Mouse (Mus musculus): ENCODE measurements around the gene Fry. TPM values are rescaled to one million over a fixed set of nuclear protein-coding genes. Genes with fewer than 3 reads are reported as not detected.

Gene Fry
- polyA plus RNA-seq, 1 experiment from 2014 or later, result 32.5 TPM

- Histone ChIP-seq H3K4me2 (peak overlapping the region; percentile 77), H3K27me3 (ENCODE audit: control insufficient read depth, insufficient read depth, low read length) (no peaks in the 10 kb centered on the region), H3K4me3 (ENCODE audit: low read depth, low read length) (peak overlapping the region; percentile 78), H3K27ac (ENCODE audit: low read depth, low read length) (no peak overlapping the region), H3K36me3 (ENCODE audit: control insufficient read depth, insufficient read depth, low read length) (no peaks in the 10 kb centered on the region), H3K9ac (ENCODE audit: low read depth, low read length) (no peak overlapping the region; the same call in 1 of the 2 replicates), H3K4me1 (ENCODE audit: control insufficient read depth, insufficient read depth, low read length) (peaks cover 11% of the 10 kb centered on the region), H3K9me3 (replicated peaks; ENCODE audit: control insufficient read depth, low read length) (peaks cover 3% of the 10 kb centered on the region; the same call in 1 of the 2 replicates)
- WGBS (ENCODE audit: insufficient replicate concordance), result 19% methylated on average over 8 of the region's 8 CpGs
- ATAC-seq (replicated peaks; ENCODE audit: insufficient number of reproducible peaks, low FRiP score, low TSS enrichment), result no peak
Measured at GRCm38 (mm10) chr5:150118124-150118454, 356 bp upstream of the Fry start.

GRCm38 (mm10) chr5:150120676-150121075 lies 2.2 kb downstream of the Fry start:
- peaks cover 5% of the 10 kb centered on the region for H3K4me1 ChIP-seq (ENCODE audit: control insufficient read depth, insufficient read depth, low read length)
- no peak for ATAC-seq (replicated peaks; ENCODE audit: insufficient number of reproducible peaks, low FRiP score, low TSS enrichment)
- H3K27me3 ChIP-seq (ENCODE audit: control insufficient read depth, insufficient read depth, low read length), result no peaks in the 10 kb centered on the region
- H3K4me2 ChIP-seq, result no peak overlapping the region
- no peak overlapping the region for H3K9ac ChIP-seq (ENCODE audit: low read depth, low read length)
- peaks cover 3% of the 10 kb centered on the region; the same call in 1 of the 2 replicates for H3K9me3 ChIP-seq (replicated peaks; ENCODE audit: control insufficient read depth, low read length)
- H3K36me3 ChIP-seq (ENCODE audit: control insufficient read depth, insufficient read depth, low read length), result no peaks in the 10 kb centered on the region
- 78% methylated on average over 8 of the region's 8 CpGs for WGBS (ENCODE audit: insufficient replicate concordance)
- H3K4me3 ChIP-seq (ENCODE audit: low read depth, low read length), result no peak overlapping the region
- no peak overlapping the region for H3K27ac ChIP-seq (ENCODE audit: low read depth, low read length)

GRCm38 (mm10) chr5:150122095-150122494 lies 3.6 kb downstream of the Fry start:
- Histone ChIP-seq H3K4me2 (no peak overlapping the region), H3K9me3 (replicated peaks; ENCODE audit: control insufficient read depth, low read length) (peaks cover under 1% of the 10 kb centered on the region; the same call in 1 of the 2 replicates), H3K9ac (ENCODE audit: low read depth, low read length) (no peak overlapping the region), H3K36me3 (ENCODE audit: control insufficient read depth, insufficient read depth, low read length) (no peaks in the 10 kb centered on the region), H3K4me3 (ENCODE audit: low read depth, low read length) (no peak overlapping the region), H3K27me3 (ENCODE audit: control insufficient read depth, insufficient read depth, low read length) (no peaks in the 10 kb centered on the region), H3K4me1 (ENCODE audit: control insufficient read depth, insufficient read depth, low read length) (no peaks in the 10 kb centered on the region), H3K27ac (ENCODE audit: low read depth, low read length) (no peak overlapping the region)
- no peak for ATAC-seq (replicated peaks; ENCODE audit: insufficient number of reproducible peaks, low FRiP score, low TSS enrichment)
- 81% methylated on average over 4 of the region's 4 CpGs for WGBS (ENCODE audit: insufficient replicate concordance)

- Histone ChIP-seq H3K27me3 (ENCODE audit: control insufficient read depth, insufficient read depth, low read length) (no peaks in the 10 kb centered on the region), H3K36me3 (ENCODE audit: control insufficient read depth, insufficient read depth, low read length) (no peaks in the 10 kb centered on the region), H3K27ac (ENCODE audit: low read depth, low read length) (no peak overlapping the region), H3K9me3 (replicated peaks; ENCODE audit: control insufficient read depth, low read length) (no peaks in the 10 kb centered on the region), H3K4me3 (ENCODE audit: low read depth, low read length) (no peak overlapping the region), H3K9ac (ENCODE audit: low read depth, low read length) (no peak overlapping the region), H3K4me2 (no peak overlapping the region), H3K4me1 (ENCODE audit: control insufficient read depth, insufficient read depth, low read length) (no peaks in the 10 kb centered on the region)
- no peak for ATAC-seq (replicated peaks; ENCODE audit: insufficient number of reproducible peaks, low FRiP score, low TSS enrichment)
- 81% methylated on average over 2 of the region's 2 CpGs for WGBS (ENCODE audit: insufficient replicate concordance)
Measured at GRCm38 (mm10) chr5:150122571-150122970, 4.1 kb downstream of the Fry start.

GRCm38 (mm10) chr5:150125920-150126319 lies 7.5 kb downstream of the Fry start:
- no peaks in the 10 kb centered on the region for H3K27me3 ChIP-seq (ENCODE audit: control insufficient read depth, insufficient read depth, low read length)
- H3K4me3 ChIP-seq (ENCODE audit: low read depth, low read length), result no peak overlapping the region
- WGBS (ENCODE audit: insufficient replicate concordance), result 79% methylated on average over 9 of the region's 9 CpGs
- H3K4me2 ChIP-seq, result no peak overlapping the region
- H3K4me1 ChIP-seq (ENCODE audit: control insufficient read depth, insufficient read depth, low read length), result no peaks in the 10 kb centered on the region
- no peak overlapping the region for H3K27ac ChIP-seq (ENCODE audit: low read depth, low read length)
- H3K9me3 ChIP-seq (replicated peaks; ENCODE audit: control insufficient read depth, low read length), result no peaks in the 10 kb centered on the region
- H3K9ac ChIP-seq (ENCODE audit: low read depth, low read length), result no peak overlapping the region
- no peaks in the 10 kb centered on the region for H3K36me3 ChIP-seq (ENCODE audit: control insufficient read depth, insufficient read depth, low read length)
- no peak for ATAC-seq (replicated peaks; ENCODE audit: insufficient number of reproducible peaks, low FRiP score, low TSS enrichment)

GRCm38 (mm10) chr5:150128432-150128831 lies 10.0 kb downstream of the Fry start:
- no peaks in the 10 kb centered on the region for H3K4me1 ChIP-seq (ENCODE audit: control insufficient read depth, insufficient read depth, low read length)
- H3K36me3 ChIP-seq (ENCODE audit: control insufficient read depth, insufficient read depth, low read length), result no peaks in the 10 kb centered on the region
- 83% methylated on average over 8 of the region's 8 CpGs for WGBS (ENCODE audit: insufficient replicate concordance)
- H3K9me3 ChIP-seq (replicated peaks; ENCODE audit: control insufficient read depth, low read length), result no peaks in the 10 kb centered on the region
- no peak overlapping the region for H3K9ac ChIP-seq (ENCODE audit: low read depth, low read length)
- H3K27me3 ChIP-seq (ENCODE audit: control insufficient read depth, insufficient read depth, low read length), result no peaks in the 10 kb centered on the region
- no peak for ATAC-seq (replicated peaks; ENCODE audit: insufficient number of reproducible peaks, low FRiP score, low TSS enrichment)
- no peak overlapping the region for H3K27ac ChIP-seq (ENCODE audit: low read depth, low read length)
- H3K4me3 ChIP-seq (ENCODE audit: low read depth, low read length), result no peak overlapping the region
- no peak overlapping the region for H3K4me2 ChIP-seq

GRCm38 (mm10) chr5:150130144-150130543 lies 11.7 kb downstream of the Fry start:
- Histone ChIP-seq H3K4me2 (no peak overlapping the region), H3K4me1 (ENCODE audit: control insufficient read depth, insufficient read depth, low read length) (peaks cover 2% of the 10 kb centered on the region; the same call in 1 of the 2 replicates), H3K27me3 (ENCODE audit: control insufficient read depth, insufficient read depth, low read length) (no peaks in the 10 kb centered on the region), H3K36me3 (ENCODE audit: control insufficient read depth, insufficient read depth, low read length) (no peaks in the 10 kb centered on the region), H3K9me3 (replicated peaks; ENCODE audit: control insufficient read depth, low read length) (no peaks in the 10 kb centered on the region), H3K4me3 (ENCODE audit: low read depth, low read length) (no peak overlapping the region), H3K9ac (ENCODE audit: low read depth, low read length) (no peak overlapping the region), H3K27ac (ENCODE audit: low read depth, low read length) (no peak overlapping the region)
- no peak for ATAC-seq (replicated peaks; ENCODE audit: insufficient number of reproducible peaks, low FRiP score, low TSS enrichment)
- WGBS (ENCODE audit: insufficient replicate concordance), result 77% methylated on average over 7 of the region's 7 CpGs

GRCm38 (mm10) chr5:150131166-150131565 lies 12.7 kb downstream of the Fry start:
- H3K9me3 ChIP-seq (replicated peaks; ENCODE audit: control insufficient read depth, low read length), result no peaks in the 10 kb centered on the region
- WGBS (ENCODE audit: insufficient replicate concordance), result 82% methylated on average over 7 of the region's 7 CpGs
- H3K27me3 ChIP-seq (ENCODE audit: control insufficient read depth, insufficient read depth, low read length), result no peaks in the 10 kb centered on the region
- no peak overlapping the region for H3K4me2 ChIP-seq
- H3K4me3 ChIP-seq (ENCODE audit: low read depth, low read length), result no peak overlapping the region
- H3K9ac ChIP-seq (ENCODE audit: low read depth, low read length), result no peak overlapping the region
- no peak for ATAC-seq (replicated peaks; ENCODE audit: insufficient number of reproducible peaks, low FRiP score, low TSS enrichment)
- no peak overlapping the region for H3K27ac ChIP-seq (ENCODE audit: low read depth, low read length)
- no peaks in the 10 kb centered on the region for H3K36me3 ChIP-seq (ENCODE audit: control insufficient read depth, insufficient read depth, low read length)
- H3K4me1 ChIP-seq (ENCODE audit: control insufficient read depth, insufficient read depth, low read length), result peaks cover 2% of the 10 kb centered on the region; the same call in 1 of the 2 replicates

- no peaks in the 10 kb centered on the region for H3K27me3 ChIP-seq (ENCODE audit: control insufficient read depth, insufficient read depth, low read length)
- H3K4me1 ChIP-seq (ENCODE audit: control insufficient read depth, insufficient read depth, low read length), result peaks cover 2% of the 10 kb centered on the region; the same call in 1 of the 2 replicates
- H3K4me2 ChIP-seq, result no peak overlapping the region
- H3K9me3 ChIP-seq (replicated peaks; ENCODE audit: control insufficient read depth, low read length), result no peaks in the 10 kb centered on the region; the same call in 1 of the 2 replicates
- no peak overlapping the region for H3K27ac ChIP-seq (ENCODE audit: low read depth, low read length)
- ATAC-seq (replicated peaks; ENCODE audit: insufficient number of reproducible peaks, low FRiP score, low TSS enrichment), result no peak
- WGBS (ENCODE audit: insufficient replicate concordance), result 64% methylated on average over 3 of the region's 3 CpGs
- no peak overlapping the region for H3K4me3 ChIP-seq (ENCODE audit: low read depth, low read length)
- no peaks in the 10 kb centered on the region for H3K36me3 ChIP-seq (ENCODE audit: control insufficient read depth, insufficient read depth, low read length)
- no peak overlapping the region for H3K9ac ChIP-seq (ENCODE audit: low read depth, low read length)
Measured at GRCm38 (mm10) chr5:150134651-150135050, 16.2 kb downstream of the Fry start.
